Mouse (Mus musculus) spleen, postnatal 14 days (tissue): Measurements from ENCODE around the gene Scpep1.

Experiments used
- DNase-seq, 2 experiments: peaks; one replicate each; pipeline ENCODE4 v3.0.0; 2021 to 2022; ENCODE audit warnings: low spot score in 2 of 2

The Scpep1 gene

GRCm38 (mm10) chr11:88878011-88878410 lies 77.3 kb downstream of the Scpep1 start:
- DNase-seq: no peak
